Mouse (Mus musculus) liver, postnatal 0 days (tissue): ENCODE results near the gene Vmn1r209. TPM values are rescaled to one million over a fixed set of nuclear protein-coding genes. Genes with fewer than 3 reads are reported as not detected.
"Not testable (repeated sequence)": the region's sequence is repeated elsewhere in the genome, so short reads cannot be mapped to it uniquely, and the experiment has no call there.

ENCODE experiments used
- ATAC-seq: fragments of 200-750 bp; cut with Nextera tagmentation; 2 replicates; pipeline ENCODE4 v1.8.0; 2017; ENCODE audit warnings: mild to moderate bottlenecking, moderate library complexity
- DNase-seq: peaks from one replicate; pipeline ENCODE4 v3.0.0-alpha.2; 2016
- H3K27ac ChIP-seq: fragments of 300-500 bp; sonication (generic); 2 replicates; pipeline ENCODE4 v1.5.1; 2014; ENCODE audit warnings: antibody characterized with exemption, moderate library complexity, mild to moderate bottlenecking, low read depth
- H3K27me3 ChIP-seq: fragments of 300-500 bp; sonication (generic); 2 replicates; pipeline ENCODE4 v1.6.1; 2014; ENCODE audit warnings: low read length, control low read depth, mixed read lengths; ENCODE audit not compliant: insufficient read depth
- H3K36me3 ChIP-seq: fragments of 300-500 bp; sonication (generic); replicated peaks from 2 replicates; pipeline ENCODE4 v1.6.1; 2014; ENCODE audit warnings: mild to moderate bottlenecking, control low read depth, low read length, moderate library complexity, mixed read lengths; ENCODE audit not compliant: insufficient read depth
- H3K4me1 ChIP-seq: fragments of 300-500 bp; sonication (generic); 2 replicates; pipeline ENCODE4 v1.6.1; 2014; ENCODE audit warnings: antibody characterized with exemption, mild to moderate bottlenecking, control low read depth; ENCODE audit not compliant: insufficient read depth
- H3K4me2 ChIP-seq: fragments of 300-500 bp; sonication (generic); 2 replicates; pipeline ENCODE4 v1.6.1; 2014; ENCODE audit warnings: low read depth, mild to moderate bottlenecking, low read length, moderate library complexity, mixed read lengths
- H3K4me3 ChIP-seq: fragments of 300-500 bp; sonication (generic); 2 replicates; pipeline ENCODE4 v1.5.1; 2014; ENCODE audit warnings: low read depth, low read length
- H3K9ac ChIP-seq: fragments of 300-500 bp; sonication (generic); replicated peaks from 2 replicates; pipeline ENCODE4 v1.6.1; 2014; ENCODE audit warnings: mild to moderate bottlenecking, moderate library complexity
- H3K9me3 ChIP-seq: fragments of 300-500 bp; sonication (generic); 2 replicates; pipeline ENCODE4 v1.6.1; 2016; ENCODE audit warnings: mild to moderate bottlenecking, control low read depth, low read length, mixed read lengths
- WGBS: fragments of 180-500 bp; shearing (Covaris S2); extraction: QIAGEN DNeasy Blood & Tissue Kit; methylation state at CpG from one replicate; pipeline ENCODE4 v1.1.7; 2014; ENCODE audit not compliant: insufficient replicate concordance; 5-methylcytosine and 5-hydroxymethylcytosine counted together
- polyA plus RNA-seq: library from polyadenylated mRNA; unstranded; fragments of >200 nt; fragmentation: Nextera tagmentation; extraction: Ambion mirVana; gene quantifications from 2 replicates; pipeline ENCODE4 v1.2.1, GENCODE M21; 2015

Gene Vmn1r209
- polyA plus RNA-seq, 1 experiment from 2014 or later, result not detected

- not testable (repeated sequence) for H3K9me3 ChIP-seq, H3K4me1 ChIP-seq, H3K27ac ChIP-seq, H3K4me2 ChIP-seq, H3K4me3 ChIP-seq, H3K27me3 ChIP-seq, DNase-seq, H3K9ac ChIP-seq, H3K36me3 ChIP-seq, ATAC-seq
- WGBS, result no CpG with 5 or more reads among the region's 7 CpGs
Observed at GRCm38 (mm10) chr13:22777300-22777699, 32.2 kb downstream of the Vmn1r209 start, which contains the start of gene Vmn1r208. Vmn1r208 (minus strand) TSS chr13:22777400.

- H3K4me3 ChIP-seq, ATAC-seq, H3K9ac ChIP-seq, H3K4me2 ChIP-seq, DNase-seq, H3K36me3 ChIP-seq, H3K9me3 ChIP-seq, H3K4me1 ChIP-seq, H3K27ac ChIP-seq, H3K27me3 ChIP-seq: not testable (repeated sequence)
- WGBS, result 63% methylated on average over 1 of the region's 2 CpGs
Observed at GRCm38 (mm10) chr13:22771592-22771991, 37.9 kb downstream of the Vmn1r209 start.

Other genes with a start within 250 kb of the Vmn1r209 start
- not detected in 2 replicates for gene Vmn1r205, start 216.7 kb downstream of the Vmn1r209 start, polyA plus RNA-seq
- gene Vmn1r206, start 185.4 kb downstream of the Vmn1r209 start, polyA plus RNA-seq, result not detected in 2 replicates
- not detected in 2 replicates for gene Vmn1r207-ps, start 80.1 kb downstream of the Vmn1r209 start, polyA plus RNA-seq
- gene Vmn1r208, start 32.3 kb downstream of the Vmn1r209 start, polyA plus RNA-seq, result not detected in 2 replicates
- gene Vmn1r210, start 21.7 kb upstream of the Vmn1r209 start, polyA plus RNA-seq, result not detected in 2 replicates
- not detected in 2 replicates for gene Vmn1r211, start 47.9 kb upstream of the Vmn1r209 start, polyA plus RNA-seq
- gene Vmn1r212, start 74.5 kb upstream of the Vmn1r209 start, polyA plus RNA-seq, result not detected in 2 replicates
- not detected in 2 replicates for gene Vmn1r213, start 198.0 kb upstream of the Vmn1r209 start, polyA plus RNA-seq
- not detected in 2 replicates for gene Vmn1r214, start 220.7 kb upstream of the Vmn1r209 start, polyA plus RNA-seq